Mouse (Mus musculus): ENCODE measurements around the gene Anapc1.

Anapc1 gene

GRCm38 (mm10) chr2:128568490-128568889, 118.7 kb downstream of the Anapc1 start:
- no peak for DNase-seq (ENCODE audit: inconsistent age in 2 of 2, low spot score in 1 of 2)

GRCm38 (mm10) chr2:128568018-128568417, 119.2 kb downstream of the Anapc1 start:
- peak; percentile 14 to 62 for DNase-seq (ENCODE audit: inconsistent age in 2 of 2, low spot score in 1 of 2)

GRCm38 (mm10) chr2:128566304-128567147, 120.7 kb downstream of the Anapc1 start:
- DNase-seq (ENCODE audit: inconsistent age in 2 of 2, low spot score in 1 of 2): peak in 1 of 2 experiments; percentile 46

DNA sequence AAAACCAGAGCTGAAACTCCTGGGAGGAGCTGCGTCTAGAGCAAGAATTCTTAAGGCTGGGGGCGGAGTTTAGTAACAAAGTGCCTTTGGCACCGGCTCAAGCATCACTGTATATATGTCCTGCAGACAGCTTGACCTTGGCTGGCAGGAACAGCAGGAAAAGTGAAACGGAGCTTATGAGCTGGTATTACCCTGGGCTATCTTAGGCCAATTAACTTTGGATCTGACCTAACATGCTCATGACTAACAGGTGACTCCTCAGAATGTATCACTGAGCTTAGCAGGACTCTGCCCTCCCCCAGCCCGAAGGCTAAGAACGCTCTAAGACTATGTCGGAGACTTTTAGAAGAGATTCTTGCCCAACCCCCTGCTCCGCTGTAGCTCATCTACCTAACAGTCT, 121.3 kb downstream of the Anapc1 start:
- DNase-seq (ENCODE audit: inconsistent age in 2 of 2, low spot score in 1 of 2): no peak

- no peak for DNase-seq (ENCODE audit: inconsistent age in 2 of 2, low spot score in 1 of 2)
These were observed 123.0 kb downstream of the Anapc1 start for GRCm38 (mm10) chr2:128564195-128564594.
